Comparison of ENCODE assay signal across 8 mouse cellular contexts in genomic region chr5:72796186-72796613, GRCm38 (mm10). TPM values are rescaled to one million over a fixed set of nuclear protein-coding genes. Genes with fewer than 3 reads are reported as not detected.
DNase-seq lines count a peak whose midpoint lies in the region; ATAC-seq lines count a peak whose summit lies in the region.

No protein-coding gene starts in this region.

- DNase-seq in right cerebral cortex, adult 2 months (ENCODE audit: low spot score in 2 of 2) = peak; percentile 22 to 34
- DNase-seq in right cerebral cortex, postnatal 25 days = no peak
- DNase-seq in lung, adult 18-20 months = peak; percentile 24 to 30
- DNase-seq in splenic B cell, adult 2 months (ENCODE audit: low read depth, low spot score) = peak; percentile 80
- no peak for DNase-seq in left cerebral cortex, postnatal 4 days

- peaks cover 7% of the 10 kb centered on the region for H3K4me1 ChIP-seq in embryonic facial prominence, embryonic 15.5 days
- no peaks in the 10 kb centered on the region; the same call in 1 of the 2 replicates for H3K4me1 ChIP-seq in hindbrain, embryonic 13.5 days (replicated peaks)

- H3K27me3 ChIP-seq in embryonic facial prominence, embryonic 15.5 days = no peaks in the 10 kb centered on the region
- H3K27me3 ChIP-seq in hindbrain, embryonic 13.5 days = no peaks in the 10 kb centered on the region
- H3K27me3 ChIP-seq in splenic B cell, adult 2 months (ENCODE audit: control insufficient read depth, insufficient read depth, low read length, poor library complexity, severe bottlenecking) = no peaks in the 10 kb centered on the region

- H3K4me2 ChIP-seq in embryonic facial prominence, embryonic 15.5 days (replicated peaks) = peak overlapping the region; percentile 39
- H3K4me2 ChIP-seq in hindbrain, embryonic 13.5 days = peak overlapping the region; percentile 18; the same call in 1 of the 2 replicates

- no peak for ATAC-seq in embryonic facial prominence, embryonic 15.5 days (ENCODE audit: insufficient number of reproducible peaks, low FRiP score, low TSS enrichment, low read depth)
- no peak for ATAC-seq in hindbrain, embryonic 13.5 days (ENCODE audit: low FRiP score)
- ATAC-seq in erythroblast, adult 5-6 weeks (replicated peaks; ENCODE audit: low FRiP score, poor library complexity, severe bottlenecking) = no peak

- H3K36me3 ChIP-seq in embryonic facial prominence, embryonic 15.5 days = no peaks in the 10 kb centered on the region
- no peaks in the 10 kb centered on the region for H3K36me3 ChIP-seq in hindbrain, embryonic 13.5 days
- no peaks in the 10 kb centered on the region; the same call in 1 of the 2 replicates for H3K36me3 ChIP-seq in splenic B cell, adult 2 months (ENCODE audit: control insufficient read depth, insufficient read depth, low read length, poor library complexity, severe bottlenecking)

- no peaks in the 10 kb centered on the region for H3K9me3 ChIP-seq in embryonic facial prominence, embryonic 15.5 days (replicated peaks)
- no peaks in the 10 kb centered on the region for H3K9me3 ChIP-seq in hindbrain, embryonic 13.5 days

- intact Hi-C loops in left cerebral cortex, postnatal 4 days (cut with DNase I) = no loop called here

- 40% methylated on average over 14 of the region's 14 CpGs for WGBS in embryonic facial prominence, embryonic 15.5 days
- WGBS in hindbrain, embryonic 13.5 days = 67% methylated on average over 14 of the region's 14 CpGs

- H3K9ac ChIP-seq in embryonic facial prominence, embryonic 15.5 days = peak overlapping the region; percentile 15; the same call in 1 of the 2 replicates
- H3K9ac ChIP-seq in hindbrain, embryonic 13.5 days = no peak overlapping the region

- peak overlapping the region; percentile 7 for H3K4me3 ChIP-seq in embryonic facial prominence, embryonic 15.5 days (replicated peaks)
- no peak overlapping the region for H3K4me3 ChIP-seq in hindbrain, embryonic 13.5 days

- 0 out of 2 replicates have a peak overlapping the region, but pooled peaks have one; percentile 34 for H3K27ac ChIP-seq in embryonic facial prominence, embryonic 15.5 days (replicated peaks)
- peak overlapping the region; percentile 25; the same call in 1 of the 2 replicates for H3K27ac ChIP-seq in hindbrain, embryonic 13.5 days

RNA-seq across cellular contexts. Expression of gene Txk, which starts 43.6 kb away (rescaled TPM):
- 0.18 and 0.23 TPM in 2 replicates for polyA plus RNA-seq in embryonic facial prominence, embryonic 15.5 days (2015; fragmentation: Nextera tagmentation; extraction: Ambion mirVana)
- polyA plus RNA-seq in hindbrain, embryonic 13.5 days (2015; fragmentation: Nextera tagmentation; extraction: Ambion mirVana) = 0.10 TPM in 1 of 2 replicates, not detected in the other
- 0.63 TPM in 1 of 2 replicates, not detected in the other for total RNA-seq in erythroblast, adult 5-6 weeks (2015; ENCODE audit: low replicate concordance)
- 0.68 and 1.4 TPM in 2 replicates for total RNA-seq in erythroblast, adult 5-6 weeks (2017; ENCODE audit: low replicate concordance)
- total RNA-seq in left cerebral cortex, postnatal 4 days (2021) = under 1 TPM; 0.18 to 0.40 TPM

Comparison
In these comparisons a context has a peak if more than half of its experiments do, and no peak if none do; other contexts are left out.
1. DNase-seq: peak in right cerebral cortex, adult 2 months (2 of 2), lung, adult 18-20 months (2 of 2) and splenic B cell, adult 2 months (single experiment); none in right cerebral cortex, postnatal 25 days (single experiment) and left cerebral cortex, postnatal 4 days (single experiment).